Mouse (Mus musculus) kidney, postnatal 0 days (tissue): ENCODE measurements around the gene Nfkb2. TPM values are rescaled to one million over a fixed set of nuclear protein-coding genes. Genes with fewer than 3 reads are reported as not detected.

Experiments used
- ATAC-seq: fragments of 200-750 bp; cut with Nextera tagmentation; replicated peaks from 2 replicates; pipeline ENCODE4 v1.8.0; 2017; ENCODE audit warnings: low read depth, moderate number of reproducible peaks, moderate TSS enrichment, moderate library complexity; ENCODE audit not compliant: low FRiP score
- DNase-seq: peaks from one replicate; pipeline ENCODE4 v3.0.0-alpha.2; 2016; ENCODE audit warnings: low spot score
- H3K27ac ChIP-seq: fragments of 300-500 bp; sonication (generic); 2 replicates; pipeline ENCODE4 v1.5.1; 2014; ENCODE audit warnings: mild to moderate bottlenecking
- H3K27me3 ChIP-seq: fragments of 300-500 bp; sonication (generic); 2 replicates; pipeline ENCODE4 v1.6.1; 2014; ENCODE audit warnings: low read length, mixed read lengths; ENCODE audit not compliant: insufficient read depth
- H3K36me3 ChIP-seq: fragments of 300-500 bp; sonication (generic); 2 replicates; pipeline ENCODE4 v1.6.1; 2014; ENCODE audit warnings: low read length, mixed read lengths; ENCODE audit not compliant: insufficient read depth
- H3K4me1 ChIP-seq: fragments of 300-500 bp; sonication (generic); replicated peaks from 2 replicates; pipeline ENCODE4 v1.6.1; 2014; ENCODE audit warnings: antibody characterized with exemption, low read length, mixed read lengths; ENCODE audit not compliant: insufficient read depth
- H3K4me2 ChIP-seq: fragments of 300-500 bp; sonication (generic); 2 replicates; pipeline ENCODE4 v1.6.1; 2014; ENCODE audit warnings: mild to moderate bottlenecking, low read length, moderate library complexity, mixed read lengths
- H3K4me3 ChIP-seq: fragments of 300-500 bp; sonication (generic); replicated peaks from 2 replicates; pipeline ENCODE4 v1.5.1; 2014; ENCODE audit warnings: low read depth, low read length
- H3K9ac ChIP-seq: fragments of 300-500 bp; sonication (generic); 2 replicates; pipeline ENCODE4 v1.6.1; 2014; ENCODE audit warnings: low read depth, low read length
- H3K9me3 ChIP-seq: fragments of 300-500 bp; sonication (generic); replicated peaks from 2 replicates; pipeline ENCODE4 v1.6.1; 2016; ENCODE audit warnings: low read length, inconsistent platforms, mixed read lengths
- CTCF ChIP-seq: IDR thresholded peaks from 2 replicates; pipeline ENCODE4 v1.5.1; 2016; ENCODE audit warnings: antibody characterized with exemption, low read depth, mild to moderate bottlenecking, moderate library complexity
- WGBS: fragments of 180-500 bp; shearing (Covaris S2); extraction: QIAGEN DNeasy Blood & Tissue Kit; methylation state at CpG from one replicate; pipeline ENCODE4 v1.1.7; 2014; 5-methylcytosine and 5-hydroxymethylcytosine counted together
- polyA plus RNA-seq: library from polyadenylated mRNA; unstranded; fragments of >200 nt; fragmentation: Nextera tagmentation; extraction: Ambion mirVana; gene quantifications from 2 replicates; pipeline ENCODE4 v1.2.1, GENCODE M21; 2015

The Nfkb2 gene
- polyA plus RNA-seq, 1 experiment from 2014 or later: 8.7 TPM

GRCm38 (mm10) chr19:46306751-46307289 is 2.7 kb downstream of the Nfkb2 start:
- WGBS: 92% methylated on average over 9 of the region's 9 CpGs
- H3K27me3 ChIP-seq: no peaks in the 10 kb centered on the region
- no peak overlapping the region for H3K27ac ChIP-seq
- no peak overlapping the region for H3K4me2 ChIP-seq
- ATAC-seq: no peak
- H3K9me3 ChIP-seq: no peaks in the 10 kb centered on the region
- peaks cover 17% of the 10 kb centered on the region for H3K36me3 ChIP-seq
- no peak overlapping the region for H3K9ac ChIP-seq
- TF ChIP-seq CTCF: no peak
- H3K4me3 ChIP-seq: no peak overlapping the region
- H3K4me1 ChIP-seq: peaks cover 5% of the 10 kb centered on the region; the same call in 1 of the 2 replicates
- DNase-seq: no peak

- H3K4me1 ChIP-seq: peaks cover 5% of the 10 kb centered on the region; the same call in 1 of the 2 replicates
- H3K27me3 ChIP-seq: no peaks in the 10 kb centered on the region
- no peak overlapping the region for H3K4me3 ChIP-seq
- 88% methylated on average over 16 of the region's 16 CpGs for WGBS
- ATAC-seq (no peak), DNase-seq (no peak)
- no peaks in the 10 kb centered on the region for H3K9me3 ChIP-seq
- peaks cover 18% of the 10 kb centered on the region for H3K36me3 ChIP-seq
- TF ChIP-seq CTCF: no peak
- H3K9ac ChIP-seq: no peak overlapping the region
- H3K4me2 ChIP-seq: no peak overlapping the region
- no peak overlapping the region for H3K27ac ChIP-seq
Observed at GRCm38 (mm10) chr19:46307781-46308180, 3.7 kb downstream of the Nfkb2 start.

GRCm38 (mm10) chr19:46308303-46308702 is 4.2 kb downstream of the Nfkb2 start:
- DNase-seq: no peak
- Histone ChIP-seq H3K4me1 (peaks cover 5% of the 10 kb centered on the region; the same call in 1 of the 2 replicates), H3K27me3 (no peaks in the 10 kb centered on the region), H3K9ac (no peak overlapping the region), H3K4me2 (peak overlapping the region; percentile 84; the same call in 1 of the 2 replicates), H3K4me3 (no peak overlapping the region), H3K36me3 (peaks cover 18% of the 10 kb centered on the region), H3K9me3 (no peaks in the 10 kb centered on the region), H3K27ac (no peak overlapping the region)
- 68% methylated on average over 16 of the region's 16 CpGs for WGBS
- ATAC-seq: no peak
- TF ChIP-seq CTCF: no peak

GRCm38 (mm10) chr19:46308706-46309435 is 4.8 kb downstream of the Nfkb2 start:
- TF ChIP-seq CTCF: peak; percentile 96
- peak overlapping the region; percentile 84 for H3K4me2 ChIP-seq
- WGBS: 2% methylated on average over 47 of the region's 47 CpGs
- DNase-seq (peak; percentile 90), ATAC-seq (no peak)
- peaks cover 1% of the 10 kb centered on the region; the same call in 1 of the 2 replicates for H3K27me3 ChIP-seq
- H3K9ac ChIP-seq: peak overlapping the region; percentile 44; the same call in 1 of the 2 replicates
- H3K9me3 ChIP-seq: no peaks in the 10 kb centered on the region
- peaks cover 5% of the 10 kb centered on the region; the same call in 1 of the 2 replicates for H3K4me1 ChIP-seq
- no peak overlapping the region for H3K27ac ChIP-seq
- H3K36me3 ChIP-seq: peaks cover 18% of the 10 kb centered on the region
- peak overlapping the region; percentile 33 for H3K4me3 ChIP-seq

GRCm38 (mm10) chr19:46309651-46310305 is 5.7 kb downstream of the Nfkb2 start:
- Histone ChIP-seq H3K27ac (no peak overlapping the region), H3K36me3 (peaks cover 18% of the 10 kb centered on the region), H3K4me3 (no peak overlapping the region), H3K9ac (no peak overlapping the region), H3K4me1 (peaks cover 5% of the 10 kb centered on the region; the same call in 1 of the 2 replicates), H3K27me3 (peaks cover 10% of the 10 kb centered on the region; the same call in 1 of the 2 replicates), H3K4me2 (no peak overlapping the region), H3K9me3 (no peaks in the 10 kb centered on the region)
- no peak for DNase-seq
- no peak for ATAC-seq
- no peak for TF ChIP-seq CTCF
- 85% methylated on average over 21 of the region's 21 CpGs for WGBS

- H3K9me3 ChIP-seq: no peaks in the 10 kb centered on the region
- ATAC-seq (no peak), DNase-seq (no peak)
- WGBS: 91% methylated on average over 12 of the region's 12 CpGs
- TF ChIP-seq CTCF: no peak
- H3K36me3 ChIP-seq: peaks cover 18% of the 10 kb centered on the region
- H3K9ac ChIP-seq: no peak overlapping the region
- no peak overlapping the region for H3K4me2 ChIP-seq
- H3K27me3 ChIP-seq: peaks cover 17% of the 10 kb centered on the region
- no peak overlapping the region for H3K4me3 ChIP-seq
- no peak overlapping the region for H3K27ac ChIP-seq
- peaks cover 5% of the 10 kb centered on the region; the same call in 1 of the 2 replicates for H3K4me1 ChIP-seq
Observed at GRCm38 (mm10) chr19:46310312-46310865, 6.3 kb downstream of the Nfkb2 start.
